Mouse (Mus musculus) CD4-positive, CD25-positive, alpha-beta regulatory T cell, adult 2 months (primary cell): ENCODE results near the gene Pdgfa.

ENCODE experiments used
- DNase-seq: peaks from one replicate; pipeline ENCODE4 v3.0.0-alpha.2; 2012; ENCODE audit warnings: low read depth, low spot score

Gene Pdgfa

DNA sequence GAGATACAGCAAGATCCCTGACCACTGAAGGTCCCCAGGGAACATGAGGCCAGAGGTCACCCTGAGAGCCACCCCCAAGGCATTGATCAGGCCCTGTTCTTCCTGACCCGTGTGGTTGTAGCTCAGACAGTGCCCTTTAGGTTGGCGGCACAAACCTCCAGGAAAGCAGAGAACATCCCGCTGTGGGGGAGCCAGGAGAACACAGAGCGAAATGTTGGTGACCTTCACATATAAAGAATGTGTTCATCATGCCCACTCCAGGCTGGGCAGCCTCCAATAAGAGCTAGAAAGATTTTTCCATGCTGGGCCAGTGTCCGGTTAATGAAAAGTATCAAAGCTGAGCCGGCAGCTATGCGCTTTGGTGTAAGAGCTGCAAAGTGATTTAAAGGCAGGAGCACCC lies 43.2 kb downstream of the Pdgfa start:
- no peak for DNase-seq

DNA sequence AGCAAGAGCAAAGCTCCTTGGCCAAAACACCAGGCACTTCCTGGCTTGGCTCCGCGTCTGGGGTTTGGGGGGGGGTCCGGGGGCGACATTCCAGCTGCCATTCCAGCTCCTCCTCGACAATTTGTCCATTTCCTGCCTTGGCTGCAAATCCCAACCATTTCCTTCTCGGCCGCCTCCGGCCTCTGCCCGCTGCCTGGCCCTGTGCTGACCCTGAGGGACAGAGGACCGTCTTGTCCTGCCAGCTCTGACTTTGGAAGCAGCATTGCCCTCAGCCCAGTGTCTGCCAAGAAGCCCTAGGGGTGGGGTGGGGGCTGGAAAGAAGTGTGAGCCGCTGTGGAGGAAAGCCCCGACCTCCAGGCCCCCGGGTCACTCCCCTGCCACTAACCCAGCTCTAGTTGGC lies 44.2 kb downstream of the Pdgfa start:
- no peak for DNase-seq

DNA sequence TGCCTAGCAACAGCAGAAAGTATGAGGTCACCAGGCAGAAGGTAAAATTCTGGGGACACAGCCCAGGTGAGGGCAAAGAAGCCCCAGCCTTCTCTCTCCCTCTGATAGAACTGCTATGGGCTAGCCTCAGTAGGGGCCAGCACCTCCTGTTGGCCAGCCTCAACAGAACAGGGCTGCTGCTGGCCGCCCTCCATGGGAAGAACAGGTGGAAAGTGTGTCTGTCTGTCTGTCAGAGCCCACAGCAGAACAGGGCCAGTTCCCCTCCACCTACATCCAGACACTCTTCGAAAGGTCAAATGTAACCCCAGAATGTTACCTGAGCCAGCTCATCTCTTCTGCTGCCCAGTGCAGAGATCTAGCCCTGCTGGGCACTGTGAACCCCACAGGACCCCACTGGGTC lies 45.9 kb downstream of the Pdgfa start:
- DNase-seq = no peak

DNA sequence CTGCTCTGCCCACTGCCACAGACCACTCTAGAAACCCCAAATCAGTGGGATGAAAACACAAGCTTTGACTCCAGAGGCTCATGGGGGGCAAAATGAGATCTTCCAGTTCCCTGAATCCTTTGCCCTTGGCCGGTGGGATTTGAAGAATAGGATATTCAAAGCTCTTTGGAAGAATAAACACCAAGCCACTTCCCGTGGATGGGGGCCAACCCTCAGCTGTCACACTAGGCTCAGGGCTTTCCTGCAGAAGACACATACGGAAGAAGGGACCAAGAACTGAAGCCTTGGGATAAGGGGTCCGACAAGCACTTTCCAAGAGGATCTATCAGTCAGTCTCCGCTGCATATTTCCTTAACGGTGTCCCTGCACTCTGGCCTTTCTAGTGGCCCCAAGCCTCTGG lies 48.0 kb downstream of the Pdgfa start:
- no peak for DNase-seq

DNA sequence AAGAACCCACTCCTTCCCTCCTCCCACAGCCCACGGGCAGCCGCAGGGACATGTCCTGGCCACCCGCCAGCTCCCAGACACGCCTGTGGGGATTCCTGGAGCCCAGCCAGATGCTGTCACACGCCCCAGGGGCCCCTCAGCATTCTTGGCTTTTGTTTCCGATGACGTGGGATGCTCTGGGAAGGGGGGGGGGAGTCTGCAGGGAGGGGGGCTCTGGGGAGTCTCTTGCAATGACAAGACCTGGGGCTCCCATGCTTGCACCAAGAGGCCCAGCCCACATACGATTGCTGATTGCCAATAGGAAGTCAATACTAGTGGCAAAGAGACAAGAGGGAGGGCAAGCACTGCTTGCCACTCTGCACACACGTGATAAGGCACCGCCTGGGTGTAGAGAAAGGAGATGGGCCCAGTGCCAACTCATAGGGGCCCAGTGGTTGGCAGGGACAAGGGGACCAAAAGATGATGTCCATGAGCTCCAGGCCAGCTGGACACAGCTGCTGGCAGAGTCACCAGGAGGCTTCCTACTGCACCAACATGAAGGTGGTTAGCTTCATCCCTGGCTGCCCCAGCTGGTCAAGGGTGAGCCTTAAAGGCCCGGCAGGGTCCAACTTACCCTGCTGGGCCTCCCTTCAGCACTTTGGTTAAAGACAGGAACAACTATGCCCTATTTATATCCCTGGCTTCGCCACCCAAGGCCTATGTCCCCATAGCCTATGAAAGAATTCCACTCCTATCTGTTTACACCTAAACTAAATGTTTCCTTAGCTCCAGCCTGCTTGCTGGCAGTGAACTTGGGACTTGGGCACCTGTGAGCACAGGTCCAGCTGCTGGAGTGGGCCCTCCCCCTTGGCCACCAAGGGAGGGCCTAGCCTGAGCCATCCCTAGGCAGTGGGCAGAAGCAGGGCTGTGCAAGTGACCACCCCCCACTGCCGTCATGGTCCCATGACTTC lies 48.9 kb downstream of the Pdgfa start:
- no peak for DNase-seq

DNA sequence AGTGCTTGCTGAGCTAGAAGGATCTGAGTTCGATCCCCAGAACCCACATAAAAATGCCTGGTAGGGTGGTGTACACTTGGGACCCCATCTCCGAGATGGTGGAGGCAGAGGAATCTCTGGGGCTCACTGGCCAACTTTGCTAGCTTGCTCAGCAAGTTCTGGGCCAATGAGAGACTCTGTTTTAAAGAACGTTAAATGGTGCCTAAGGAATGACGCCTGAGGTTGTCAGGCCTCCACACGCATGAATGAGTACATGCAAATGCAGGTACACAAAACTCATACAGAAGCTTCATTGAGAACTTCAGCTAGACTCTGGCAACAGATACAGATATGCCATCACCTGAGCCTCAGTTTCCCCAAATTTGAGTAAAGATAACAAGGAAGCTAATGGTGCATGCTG lies 49.7 kb downstream of the Pdgfa start:
- no peak for DNase-seq

DNA sequence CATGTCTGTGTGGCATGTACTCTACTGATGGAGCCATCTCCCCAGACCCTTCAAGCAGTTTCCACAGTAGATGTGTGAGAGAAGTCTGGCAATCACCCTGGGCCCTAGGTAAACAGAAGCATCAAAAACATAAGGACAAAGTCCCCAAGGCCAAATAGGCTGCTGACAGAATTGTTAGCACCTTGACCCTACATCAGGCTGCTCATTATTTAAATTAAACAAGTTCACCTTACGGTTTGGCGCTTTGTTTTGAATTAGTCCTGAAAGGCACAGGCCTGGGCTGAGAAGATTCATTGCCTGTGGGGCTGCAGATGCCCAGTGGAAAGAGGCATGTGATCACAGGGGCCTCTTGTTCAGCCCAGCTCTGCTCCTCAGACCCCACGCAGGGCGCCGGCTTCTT lies 50.2 kb downstream of the Pdgfa start:
- DNase-seq = no peak

DNA sequence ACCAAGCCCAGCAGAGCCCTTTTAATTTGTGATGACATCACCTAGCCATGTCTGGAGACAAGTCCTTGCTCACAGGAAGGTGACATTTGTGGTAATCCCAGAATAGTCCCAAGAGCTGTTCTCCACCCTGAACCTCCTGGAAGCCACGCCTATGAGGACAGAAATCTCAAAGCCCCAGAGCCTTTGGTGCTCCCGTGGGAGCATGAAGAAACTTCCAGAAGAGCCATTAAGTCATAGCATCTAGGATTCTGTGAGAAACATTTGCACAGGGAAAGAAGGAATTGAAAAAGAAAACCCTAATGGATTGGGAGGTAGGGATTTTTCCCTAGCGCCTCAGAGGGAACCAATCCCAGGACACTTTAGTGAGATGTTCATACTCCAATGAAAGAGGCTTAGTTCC lies 52.2 kb downstream of the Pdgfa start:
- no peak for DNase-seq

DNA sequence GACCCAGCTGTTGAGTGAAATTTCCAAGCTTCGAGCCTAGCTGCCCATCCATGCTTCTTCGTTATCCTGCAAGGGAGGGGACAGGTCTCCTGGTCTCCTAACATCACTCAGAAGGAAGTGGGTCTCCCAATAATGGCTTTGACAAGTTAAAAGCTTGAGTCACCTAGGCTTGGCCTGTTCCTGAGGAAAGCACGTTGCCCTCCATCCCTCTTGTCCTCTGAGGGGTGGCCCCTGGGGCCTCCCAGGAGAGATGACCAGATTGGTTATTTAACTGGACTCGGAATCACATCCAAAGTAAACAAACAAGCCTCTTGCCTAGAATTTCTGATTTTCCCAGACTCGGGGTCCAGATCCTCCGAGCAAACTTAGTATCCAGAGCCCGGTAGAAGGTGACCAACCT lies 52.6 kb downstream of the Pdgfa start:
- no peak for DNase-seq

DNA sequence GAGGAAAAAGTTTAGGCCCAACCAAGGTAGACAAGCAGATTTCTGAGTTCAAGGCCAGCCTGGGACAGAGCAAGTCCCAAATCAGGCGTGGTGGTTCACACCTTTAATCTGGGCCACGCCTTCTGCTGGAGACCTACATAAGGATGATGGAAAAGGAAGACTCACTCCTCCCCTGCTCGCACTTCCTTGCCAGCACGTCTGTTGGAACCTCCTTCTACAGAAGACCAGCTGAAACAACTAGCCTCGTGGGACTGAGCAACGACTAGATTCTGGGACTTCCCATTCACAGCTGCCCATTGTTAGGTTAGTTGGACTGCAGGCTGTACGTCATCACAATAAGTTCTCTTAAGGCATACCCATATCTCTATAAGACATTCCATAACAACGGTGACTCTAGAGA lies 55.3 kb downstream of the Pdgfa start:
- no peak for DNase-seq

DNA sequence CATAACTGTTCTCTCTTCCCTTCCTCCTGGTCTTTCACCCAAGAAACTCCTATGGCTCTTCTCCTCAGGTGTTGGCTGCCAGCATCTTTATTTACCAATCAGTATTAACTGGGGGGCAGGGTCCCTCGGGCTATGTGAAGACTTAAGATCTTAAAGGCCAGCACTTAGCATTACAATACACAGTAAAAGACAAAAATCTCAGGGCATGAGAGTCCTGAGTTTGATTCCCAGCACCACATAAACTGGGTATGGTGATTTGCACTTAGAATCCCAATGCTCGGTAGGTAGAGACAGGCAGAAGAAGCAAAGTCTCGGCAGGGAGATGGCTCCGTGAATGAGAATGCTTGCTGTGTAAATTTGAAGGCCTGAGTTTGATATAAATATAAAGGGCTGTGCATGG lies 56.6 kb downstream of the Pdgfa start:
- DNase-seq = no peak

DNA sequence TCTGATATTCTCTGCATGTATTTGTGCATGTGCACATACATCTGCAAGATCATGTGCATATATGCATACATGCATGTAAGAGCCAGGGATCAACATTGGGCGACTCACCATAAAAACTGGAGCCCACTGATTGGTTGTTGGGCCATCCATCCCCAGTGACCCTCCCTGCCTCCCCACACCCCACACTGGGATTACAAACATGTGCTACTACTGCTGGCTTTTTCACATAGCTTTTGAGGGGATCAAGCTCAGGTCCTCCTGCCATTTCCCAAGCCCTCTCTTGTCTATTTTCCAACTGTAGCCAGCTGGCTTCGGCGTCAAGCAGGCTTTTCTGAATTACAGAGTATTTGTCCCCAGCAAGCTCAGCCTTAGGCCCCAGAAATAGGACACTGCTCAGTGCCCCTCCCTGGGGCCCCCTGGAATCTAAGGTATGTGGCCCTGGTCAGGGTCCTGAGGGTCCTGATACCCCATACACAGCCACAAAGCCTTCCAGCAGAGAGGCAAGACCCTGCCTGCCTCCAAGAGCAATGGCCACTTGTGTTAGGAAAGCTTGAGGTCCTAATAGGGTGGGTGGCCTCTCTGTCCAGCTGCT lies 58.5 kb downstream of the Pdgfa start:
- no peak for DNase-seq

DNA sequence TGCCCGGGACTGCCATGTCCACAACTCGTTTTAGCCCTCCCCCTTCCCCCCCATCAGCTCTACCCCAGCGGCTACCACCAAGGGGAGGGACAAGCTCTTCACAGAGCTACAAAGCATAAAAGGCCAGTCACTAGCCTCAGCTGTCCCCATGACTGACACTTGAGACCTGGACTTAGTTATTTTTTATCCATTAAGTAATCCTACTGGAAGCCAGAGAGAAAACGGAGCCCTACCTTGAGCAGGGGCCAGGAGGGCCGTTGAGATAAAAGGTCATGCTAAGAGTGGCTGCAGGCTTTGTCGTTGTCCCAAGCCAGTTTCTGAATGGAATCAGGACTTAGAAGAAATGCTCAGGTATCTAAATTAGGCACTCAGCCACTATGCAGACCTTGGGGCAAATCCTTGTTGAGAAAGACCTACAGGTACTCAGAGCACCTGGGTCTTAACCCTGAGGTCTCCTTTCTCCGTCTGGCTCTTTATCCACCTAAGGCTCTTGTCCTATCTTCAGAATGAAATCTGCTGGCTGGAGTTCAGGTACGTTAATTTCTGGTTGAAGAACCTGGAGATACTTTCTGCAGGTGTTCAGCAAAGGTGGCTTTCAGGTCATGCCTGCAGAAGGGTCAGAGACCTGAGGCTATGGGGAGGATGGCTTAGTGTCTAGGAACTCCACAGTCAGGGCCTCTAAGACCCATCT lies 60.6 kb downstream of the Pdgfa start:
- DNase-seq = no peak

DNA sequence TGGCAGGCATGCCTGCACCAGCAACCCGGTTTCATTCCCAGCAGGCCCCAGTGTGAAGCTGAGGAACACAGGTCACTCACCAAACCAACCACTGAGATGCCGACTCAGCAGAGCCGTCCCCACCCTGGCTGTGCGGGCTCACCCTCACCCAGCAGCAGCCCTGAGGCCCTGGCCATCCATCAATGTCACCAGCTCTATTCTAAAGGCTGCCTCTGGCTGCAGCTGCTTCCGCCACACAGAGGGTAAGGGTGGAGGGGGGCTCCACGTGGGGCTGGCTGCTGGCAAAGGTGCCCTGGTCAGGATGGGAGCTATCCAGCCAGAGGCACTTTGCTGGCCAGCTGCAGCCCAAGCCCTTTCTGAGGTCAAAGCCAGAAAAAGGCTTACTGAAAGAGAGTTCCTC lies 62.6 kb downstream of the Pdgfa start:
- DNase-seq = no peak

DNA sequence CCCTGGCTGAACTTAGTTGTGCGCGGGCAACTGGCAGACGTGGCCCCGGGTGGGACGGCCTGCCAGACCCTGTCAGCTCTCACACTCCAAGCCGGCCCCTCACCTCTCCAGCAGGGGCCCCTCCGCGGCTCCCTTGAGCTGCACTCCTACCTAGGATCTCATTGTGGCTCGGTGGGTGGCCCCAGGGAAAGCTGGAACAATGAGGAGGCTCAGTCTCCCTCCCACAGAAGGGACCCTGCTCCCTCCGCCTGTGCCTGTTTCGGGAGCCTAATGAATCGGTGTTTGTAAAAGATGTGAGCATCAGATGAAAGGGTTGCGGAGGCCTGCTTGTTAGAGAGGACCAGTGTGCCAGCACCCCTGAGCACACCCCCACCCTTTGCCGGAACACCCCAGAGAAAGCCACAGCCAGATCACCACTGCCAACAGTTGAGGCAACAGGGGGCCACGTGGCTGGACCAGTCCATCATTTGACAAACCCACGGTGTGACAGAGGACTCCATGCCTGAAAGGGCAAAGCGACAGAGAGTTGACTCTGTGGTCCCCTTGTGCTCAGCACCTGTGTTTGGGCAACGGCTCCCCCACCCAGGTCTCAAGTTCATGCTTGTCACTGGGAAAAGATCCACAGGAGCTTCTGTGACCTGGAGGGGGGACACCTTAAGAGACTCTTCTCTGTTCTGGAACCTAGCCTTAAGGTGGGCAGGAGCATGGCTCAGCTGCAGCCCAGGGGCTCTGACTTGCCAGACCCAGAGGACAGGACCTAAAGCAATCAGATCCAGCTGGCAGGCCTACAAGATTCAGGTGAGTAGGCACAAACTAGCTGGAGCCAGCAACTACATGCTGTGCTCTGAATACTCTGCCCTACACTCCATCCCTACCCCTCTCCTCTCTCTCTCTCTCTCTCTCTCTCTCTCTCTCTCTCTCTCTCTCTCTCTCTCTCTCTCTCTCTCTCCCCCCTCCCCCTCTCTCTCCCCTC lies 64.4 kb downstream of the Pdgfa start:
- DNase-seq = no peak

DNA sequence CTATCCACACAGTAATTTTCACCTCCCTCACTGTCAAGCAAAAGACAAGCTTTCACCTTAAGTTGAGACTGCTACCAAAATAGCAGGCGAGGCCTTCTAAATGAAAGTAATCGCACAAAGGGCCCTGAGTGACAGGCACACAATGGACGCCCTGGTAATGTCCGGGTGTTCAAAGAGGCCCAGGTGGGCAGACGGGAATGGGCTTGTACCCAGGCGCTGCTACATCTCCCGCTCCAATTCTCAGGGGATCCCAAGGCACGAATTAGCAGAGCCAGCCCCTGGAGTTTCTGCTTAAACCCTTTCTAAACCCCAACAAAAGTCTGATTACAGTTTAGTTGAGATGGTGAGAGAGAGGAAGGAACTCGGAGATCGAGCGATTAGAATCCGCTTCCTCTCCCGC lies 65.3 kb downstream of the Pdgfa start:
- no peak for DNase-seq

DNA sequence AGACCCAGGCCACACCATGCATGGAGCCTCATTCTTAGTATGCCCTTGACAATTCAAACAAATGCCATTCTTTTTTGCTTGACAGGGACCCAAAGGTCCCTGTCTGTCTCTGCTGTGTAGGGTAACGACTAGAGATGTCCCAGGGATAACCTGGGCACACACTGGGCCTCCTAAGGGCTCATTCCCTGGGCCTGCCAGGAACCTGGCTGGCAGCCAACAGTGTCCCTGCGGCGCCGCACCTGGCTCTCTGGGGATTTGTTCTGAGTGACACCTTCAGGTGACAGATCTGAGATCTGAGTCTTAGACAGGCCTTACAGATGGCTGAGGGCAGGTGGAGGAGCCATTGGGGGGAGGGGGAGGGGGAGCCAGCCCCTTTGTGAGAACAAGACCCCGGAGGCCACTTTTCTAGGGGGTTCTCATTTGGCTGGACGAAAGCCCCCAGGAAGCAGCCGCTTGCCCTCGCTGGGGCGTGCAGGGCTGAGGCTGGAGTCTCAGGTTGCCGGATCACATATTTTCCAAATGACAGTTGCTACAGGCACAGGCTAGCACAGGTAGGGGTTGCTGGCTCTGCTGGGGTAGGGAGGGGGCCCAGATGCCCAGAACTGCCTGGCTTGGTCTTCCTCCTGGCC lies 67.2 kb downstream of the Pdgfa start:
- DNase-seq = no peak
